Mouse (Mus musculus) brain, embryonic 14.5 days (tissue): ENCODE data around the gene Cntfr.

Experiments
- CTCF ChIP-seq: fragments of 200-500 bp; IDR thresholded peaks from 2 replicates; pipeline ENCODE4 v1.5.1; 2012; ENCODE audit warnings: inconsistent platforms, mild to moderate bottlenecking, moderate library complexity, borderline replicate concordance; ENCODE audit not compliant: insufficient read depth, insufficient read length; ENCODE audit errors: extremely low read depth
- POLR2A ChIP-seq: fragments of 200-500 bp; IDR thresholded peaks from 2 replicates; pipeline ENCODE4 v1.6.1; 2012; ENCODE audit warnings: mild to moderate bottlenecking, inconsistent platforms, borderline replicate concordance; ENCODE audit not compliant: poor library complexity, insufficient read depth, insufficient read length, severe bottlenecking; ENCODE audit errors: extremely low read depth

DNA sequence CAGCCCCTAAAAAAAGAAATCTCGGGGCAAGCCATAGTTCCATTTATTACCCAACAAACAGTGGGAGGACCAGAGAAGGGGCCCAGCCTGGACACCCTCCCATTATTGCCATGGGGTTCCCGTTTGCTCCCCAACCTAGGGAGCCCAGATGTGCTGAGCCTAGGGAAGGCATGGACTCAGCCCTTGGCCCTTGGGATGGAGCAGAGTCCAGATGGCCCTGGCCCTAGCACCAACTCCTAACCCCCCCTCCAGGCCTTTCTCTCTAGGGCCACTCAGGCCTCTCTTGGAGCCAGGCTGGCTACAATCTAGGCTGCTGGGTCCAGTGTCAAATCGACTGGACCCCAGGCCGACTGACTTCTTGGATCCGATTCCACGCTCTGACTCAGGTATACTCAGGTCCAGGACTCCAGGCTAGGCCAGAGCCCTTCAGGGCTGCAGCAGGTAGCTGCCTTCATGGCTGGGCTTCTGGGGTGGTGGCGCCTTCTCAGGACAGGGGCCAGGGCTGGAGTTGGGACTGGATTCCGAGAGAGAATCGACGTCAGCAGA, 58.6 kb downstream of the Cntfr start:
- TF ChIP-seq CTCF (no peak), POLR2A (no peak)
